18 mouse cellular contexts compared by ENCODE assay signal in genomic region chr9:58107494-58107893, GRCm38 (mm10). TPM values are rescaled to one million over a fixed set of nuclear protein-coding genes. Genes with fewer than 3 reads are reported as not detected.
DNase-seq lines count a peak whose midpoint lies in the region; ATAC-seq and TF ChIP-seq lines count a peak whose summit lies in the region.
"Had no signal": no experiment of that assay in that cellular context is flagged by ENCODE, and none has a peak within 500 bp of the region (broad histone marks: within the 10 kb centered on the region; RNA-seq: fewer than 3 reads in every experiment).

No protein-coding gene starts in this region.

- no peak for ATAC-seq in forebrain, embryonic 15.5 days (replicated peaks)
- no peak for ATAC-seq in midbrain, embryonic 11.5 days (ENCODE audit: low FRiP score)
- ATAC-seq: inflammation-experienced regulatory T-cells, adult 6 months; Patski had no signal

- no peaks in the 10 kb centered on the region for H3K36me3 ChIP-seq in embryonic facial prominence, embryonic 10.5 days (replicated peaks)
- no peaks in the 10 kb centered on the region for H3K36me3 ChIP-seq in forebrain, embryonic 15.5 days
- H3K36me3 ChIP-seq in midbrain, embryonic 11.5 days (ENCODE audit: control insufficient read depth, insufficient read depth, low read length): no peaks in the 10 kb centered on the region
- H3K36me3 ChIP-seq: embryonic facial prominence, embryonic 15.5 days; heart, embryonic 13.5 days had no signal

- intact Hi-C loops in left cerebral cortex, adult 2 months (cut with DNase I): no loop called here
- intact Hi-C loops in left cerebral cortex, postnatal 10 days (cut with DNase I): no loop called here

- no peak overlapping the region for H3K9ac ChIP-seq in forebrain, embryonic 15.5 days (replicated peaks)
- H3K9ac ChIP-seq in midbrain, embryonic 11.5 days (ENCODE audit: low read length): no peak overlapping the region
- H3K9ac ChIP-seq: embryonic facial prominence, embryonic 15.5 days; heart, embryonic 13.5 days; liver, embryonic 14.5 days had no signal

- H3K4me3 ChIP-seq in left cerebral cortex, adult 2 months: no peak overlapping the region
- no peak overlapping the region for H3K4me3 ChIP-seq in embryonic facial prominence, embryonic 10.5 days
- no peak overlapping the region for H3K4me3 ChIP-seq in forebrain, embryonic 15.5 days
- no peak overlapping the region for H3K4me3 ChIP-seq in midbrain, embryonic 11.5 days (ENCODE audit: low read depth, low read length)
- H3K4me3 ChIP-seq: embryonic facial prominence, embryonic 15.5 days; heart, embryonic 13.5 days; myocyte had no signal

- H3K9me3 ChIP-seq in embryonic facial prominence, embryonic 10.5 days: no peaks in the 10 kb centered on the region
- H3K9me3 ChIP-seq in forebrain, embryonic 15.5 days: no peaks in the 10 kb centered on the region
- H3K9me3 ChIP-seq in midbrain, embryonic 11.5 days (ENCODE audit: control insufficient read depth, low read length): no peaks in the 10 kb centered on the region
- H3K9me3 ChIP-seq: embryonic facial prominence, embryonic 15.5 days; heart, embryonic 13.5 days had no signal

- H3K4me1 ChIP-seq in embryonic facial prominence, embryonic 10.5 days: peaks cover 67% of the 10 kb centered on the region
- peaks cover 64% of the 10 kb centered on the region for H3K4me1 ChIP-seq in forebrain, embryonic 15.5 days
- H3K4me1 ChIP-seq in midbrain, embryonic 11.5 days (ENCODE audit: control insufficient read depth, insufficient read depth, low read length): peaks cover 26% of the 10 kb centered on the region

- peak overlapping the region; percentile 47 for H3K27ac ChIP-seq in left cerebral cortex, adult 2 months
- peak overlapping the region; percentile 48 for H3K27ac ChIP-seq in embryonic facial prominence, embryonic 10.5 days (replicated peaks)
- peak overlapping the region; percentile 68 for H3K27ac ChIP-seq in forebrain, embryonic 15.5 days (replicated peaks)
- H3K27ac ChIP-seq in midbrain, embryonic 11.5 days (ENCODE audit: low read depth, low read length): peak overlapping the region; percentile 44; the same call in 1 of the 2 replicates
- H3K27ac ChIP-seq: embryonic facial prominence, embryonic 15.5 days; heart, embryonic 13.5 days; liver, embryonic 14.5 days; macrophage had no signal

- no peak for TF ChIP-seq CTCF in left cerebral cortex, adult 2 months (IDR thresholded peaks at IDR 0.05)

- DNase-seq in left cerebral cortex, adult 2 months (ENCODE audit: extremely low spot score in 1 of 2, low spot score in 2 of 2): no peak
- DNase-seq in left cerebral cortex, postnatal 10 days (ENCODE audit: extremely low spot score in 1 of 2, low spot score in 2 of 2): no peak
- no peak for DNase-seq in embryonic facial prominence, embryonic 10.5 days (ENCODE audit: low spot score)
- DNase-seq in midbrain, embryonic 11.5 days (ENCODE audit: low spot score, missing footprints): no peak
- no peak for DNase-seq in thymus, postnatal 10 days (ENCODE audit: low spot score in 2 of 2)
- no peak for DNase-seq in frontal cortex, adult 2 months (ENCODE audit: extremely low spot score in 1 of 2, low spot score in 1 of 2)
- no peak for DNase-seq in cerebellum, adult 9-10 months
- DNase-seq: adrenal gland, postnatal 10 days had no signal

- 53% methylated on average over 5 of the region's 5 CpGs for WGBS in embryonic facial prominence, embryonic 10.5 days
- 57% methylated on average over 5 of the region's 5 CpGs for WGBS in forebrain, embryonic 15.5 days
- 41% methylated on average over 5 of the region's 5 CpGs for WGBS in midbrain, embryonic 11.5 days

- peaks cover 34% of the 10 kb centered on the region for H3K27me3 ChIP-seq in embryonic facial prominence, embryonic 10.5 days (replicated peaks; ENCODE audit: low read depth, poor library complexity, severe bottlenecking)
- no peaks in the 10 kb centered on the region for H3K27me3 ChIP-seq in forebrain, embryonic 15.5 days
- peaks cover 3% of the 10 kb centered on the region; the same call in 1 of the 2 replicates for H3K27me3 ChIP-seq in midbrain, embryonic 11.5 days (ENCODE audit: control insufficient read depth, insufficient read depth, low read length)
- H3K27me3 ChIP-seq: CH12.LX; embryonic facial prominence, embryonic 15.5 days; Patski had no signal

- no peak overlapping the region for H3K4me2 ChIP-seq in forebrain, embryonic 15.5 days (replicated peaks)
- H3K4me2 ChIP-seq in midbrain, embryonic 11.5 days: no peak overlapping the region
- H3K4me2 ChIP-seq: embryonic facial prominence, embryonic 15.5 days; heart, embryonic 13.5 days had no signal

RNA-seq across cellular contexts. Expression of gene Ccdc33, which starts 11.1 kb away (rescaled TPM):
- total RNA-seq in left cerebral cortex, adult 2 months (2021): 1 to 10 TPM in 1 of 2 experiments, under 1 TPM in 1; 0.86 to 1.3 TPM
- total RNA-seq in left cerebral cortex, postnatal 10 days (2021): under 1 TPM; 0.43 to 0.47 TPM
- polyA plus RNA-seq in embryonic facial prominence, embryonic 10.5 days (2016; fragmentation: Nextera tagmentation; extraction: Ambion mirVana): 0.36 and 0.56 TPM in 2 replicates
- 0.93 and 1.1 TPM in 2 replicates for polyA plus RNA-seq in forebrain, embryonic 15.5 days (2015; fragmentation: Nextera tagmentation; extraction: Ambion mirVana)
- 0.41 and 0.90 TPM in 2 replicates for polyA plus RNA-seq in midbrain, embryonic 11.5 days (2014; fragmentation: Nextera tagmentation; extraction: Ambion mirVana)
- 1.4 and 1.8 TPM in 2 replicates for polyA plus RNA-seq in frontal cortex, adult 2 months (2012; rRNA removed)
- total RNA-seq: common myeloid progenitor, adult 5-6 weeks had no signal
- polyA plus RNA-seq: inflammation-experienced regulatory T-cells, adult 6 months; liver, embryonic 14.5 days; macrophage; myocyte had no signal

RNA-seq across cellular contexts. Expression of gene Stra6, which starts 43.9 kb away (rescaled TPM):
- total RNA-seq in left cerebral cortex, adult 2 months (2021): 1 to 10 TPM; 8.0 to 8.5 TPM
- 10 to 100 TPM in 1 of 2 experiments, 1 to 10 TPM in 1; 10.0 to 10.9 TPM for total RNA-seq in left cerebral cortex, postnatal 10 days (2021)
- 33.6 and 47.2 TPM in 2 replicates for polyA plus RNA-seq in embryonic facial prominence, embryonic 10.5 days (2016; fragmentation: Nextera tagmentation; extraction: Ambion mirVana)
- polyA plus RNA-seq in forebrain, embryonic 15.5 days (2015; fragmentation: Nextera tagmentation; extraction: Ambion mirVana): 8.7 and 10.8 TPM in 2 replicates
- 7.3 and 9.7 TPM in 2 replicates for polyA plus RNA-seq in midbrain, embryonic 11.5 days (2014; fragmentation: Nextera tagmentation; extraction: Ambion mirVana)
- 5.7 and 7.6 TPM in 2 replicates for polyA plus RNA-seq in frontal cortex, adult 2 months (2012; rRNA removed)
- total RNA-seq: common myeloid progenitor, adult 5-6 weeks had no signal
- polyA plus RNA-seq: macrophage had no signal
